Mouse (Mus musculus): ENCODE data around the gene Lmln. TPM values are rescaled to one million over a fixed set of nuclear protein-coding genes. Genes with fewer than 3 reads are reported as not detected.
"Not testable (repeated sequence)": the region's sequence is repeated elsewhere in the genome, so short reads cannot be mapped to it uniquely, and the experiment has no call there.

Gene Lmln
- polyA plus RNA-seq, 1 experiment from 2014 or later: 1.2 TPM

GRCm38 (mm10) chr16:33171800-33172199 lies 109.5 kb downstream of the Lmln start:
- no peaks in the 10 kb centered on the region for H3K27me3 ChIP-seq (ENCODE audit: control insufficient read depth, insufficient read depth, low read length)
- DNase-seq (ENCODE audit: low spot score) (no peak), ATAC-seq (replicated peaks; ENCODE audit: insufficient number of reproducible peaks, low FRiP score, low TSS enrichment, low read depth) (no peak)
- H3K4me2 ChIP-seq (ENCODE audit: low read depth, low read length): no peak overlapping the region
- no peaks in the 10 kb centered on the region for H3K9me3 ChIP-seq (replicated peaks; ENCODE audit: control insufficient read depth, low read length)
- H3K4me1 ChIP-seq (ENCODE audit: control insufficient read depth, insufficient read depth, low read length): no peaks in the 10 kb centered on the region
- no peak overlapping the region for H3K27ac ChIP-seq (replicated peaks; ENCODE audit: low read depth, low read length)
- no peak overlapping the region for H3K9ac ChIP-seq (replicated peaks; ENCODE audit: low read length)
- H3K4me3 ChIP-seq (ENCODE audit: low read depth, low read length): no peak overlapping the region
- 80% methylated on average over 6 of the region's 6 CpGs for WGBS
- H3K36me3 ChIP-seq (replicated peaks; ENCODE audit: control insufficient read depth, insufficient read depth, low read depth, low read length): no peaks in the 10 kb centered on the region

- no peak overlapping the region for H3K27ac ChIP-seq (replicated peaks; ENCODE audit: low read depth, low read length)
- DNase-seq (ENCODE audit: low spot score) (no peak), ATAC-seq (replicated peaks; ENCODE audit: insufficient number of reproducible peaks, low FRiP score, low TSS enrichment, low read depth) (no peak)
- H3K27me3 ChIP-seq (ENCODE audit: control insufficient read depth, insufficient read depth, low read length): no peaks in the 10 kb centered on the region
- H3K36me3 ChIP-seq (replicated peaks; ENCODE audit: control insufficient read depth, insufficient read depth, low read depth, low read length): no peaks in the 10 kb centered on the region
- H3K4me2 ChIP-seq (ENCODE audit: low read depth, low read length): no peak overlapping the region
- WGBS: 57% methylated on average over 5 of the region's 5 CpGs
- H3K9me3 ChIP-seq (replicated peaks; ENCODE audit: control insufficient read depth, low read length): no peaks in the 10 kb centered on the region
- H3K4me1 ChIP-seq (ENCODE audit: control insufficient read depth, insufficient read depth, low read length): no peaks in the 10 kb centered on the region
- H3K4me3 ChIP-seq (ENCODE audit: low read depth, low read length): no peak overlapping the region
- H3K9ac ChIP-seq (replicated peaks; ENCODE audit: low read length): no peak overlapping the region
Observed at GRCm38 (mm10) chr16:33173151-33173550, 110.8 kb downstream of the Lmln start.

GRCm38 (mm10) chr16:33174695-33175094 lies 112.4 kb downstream of the Lmln start:
- Histone ChIP-seq H3K9me3 (replicated peaks; ENCODE audit: control insufficient read depth, low read length) (no peaks in the 10 kb centered on the region), H3K27ac (replicated peaks; ENCODE audit: low read depth, low read length) (no peak overlapping the region), H3K36me3 (replicated peaks; ENCODE audit: control insufficient read depth, insufficient read depth, low read depth, low read length) (no peaks in the 10 kb centered on the region), H3K4me3 (ENCODE audit: low read depth, low read length) (no peak overlapping the region), H3K27me3 (ENCODE audit: control insufficient read depth, insufficient read depth, low read length) (no peaks in the 10 kb centered on the region), H3K4me2 (ENCODE audit: low read depth, low read length) (no peak overlapping the region), H3K9ac (replicated peaks; ENCODE audit: low read length) (no peak overlapping the region), H3K4me1 (ENCODE audit: control insufficient read depth, insufficient read depth, low read length) (no peaks in the 10 kb centered on the region)
- ATAC-seq (replicated peaks; ENCODE audit: insufficient number of reproducible peaks, low FRiP score, low TSS enrichment, low read depth): no peak
- DNase-seq (ENCODE audit: low spot score): no peak

- H3K9ac ChIP-seq (replicated peaks; ENCODE audit: low read length); H3K9me3 ChIP-seq (replicated peaks; ENCODE audit: control insufficient read depth, low read length); H3K36me3 ChIP-seq (replicated peaks; ENCODE audit: control insufficient read depth, insufficient read depth, low read depth, low read length); H3K27ac ChIP-seq (replicated peaks; ENCODE audit: low read depth, low read length); H3K4me3 ChIP-seq (ENCODE audit: low read depth, low read length); H3K4me1 ChIP-seq (ENCODE audit: control insufficient read depth, insufficient read depth, low read length); DNase-seq (ENCODE audit: low spot score); H3K4me2 ChIP-seq (ENCODE audit: low read depth, low read length); ATAC-seq (replicated peaks; ENCODE audit: insufficient number of reproducible peaks, low FRiP score, low TSS enrichment, low read depth); H3K27me3 ChIP-seq (ENCODE audit: control insufficient read depth, insufficient read depth, low read length): not testable (repeated sequence)
- 90% methylated on average over 5 of the region's 5 CpGs for WGBS
Observed at GRCm38 (mm10) chr16:33176831-33177230, 114.5 kb downstream of the Lmln start.

MicroRNA genes within 50 kb of the gene (microRNA counts, 519-probe panel; counts per million panel counts)
- microRNA mmu-miR-1947: not detected

Small RNAs within 50 kb of the gene (microRNA-seq; reads per million reads assigned to microRNA genes)
- gene Gm22231 (ENCODE audit: borderline number of aligned reads): not detected
- 8.0 reads per million, percentile 9 among the genes with 10 or more reads in this experiment for gene Mir1947 (ENCODE audit: borderline number of aligned reads)

Other genes with a start within 250 kb of the Lmln start
- 147 and 156 TPM in 2 replicates for gene Fyttd1, start 185.0 kb upstream of the Lmln start, polyA plus RNA-seq (2014; fragmentation: Nextera tagmentation; extraction: Ambion mirVana)
- gene Rubcn, start 184.8 kb upstream of the Lmln start, polyA plus RNA-seq (2014; fragmentation: Nextera tagmentation; extraction: Ambion mirVana): 10.5 and 12.7 TPM in 2 replicates
- gene Lrch3, start 148.4 kb upstream of the Lmln start, polyA plus RNA-seq (2014; fragmentation: Nextera tagmentation; extraction: Ambion mirVana): 31.7 and 32.2 TPM in 2 replicates
- gene Iqcg, start 6.3 kb upstream of the Lmln start, polyA plus RNA-seq (2014; fragmentation: Nextera tagmentation; extraction: Ambion mirVana): 3.7 and 3.8 TPM in 2 replicates
- gene Rpl35a, start 6.1 kb upstream of the Lmln start, polyA plus RNA-seq (2014; fragmentation: Nextera tagmentation; extraction: Ambion mirVana): 929 and 931 TPM in 2 replicates
- 22.6 and 23.8 TPM in 2 replicates for gene Osbpl11, start 122.5 kb downstream of the Lmln start, polyA plus RNA-seq (2014; fragmentation: Nextera tagmentation; extraction: Ambion mirVana)
- gene Snx4, start 188.9 kb downstream of the Lmln start, polyA plus RNA-seq (2014; fragmentation: Nextera tagmentation; extraction: Ambion mirVana): 86.5 and 88.7 TPM in 2 replicates